Mouse (Mus musculus): ENCODE measurements at regions not wholly inside any gene's neighbourhood (a gene's known extent, or its start where the extent isn't known, plus 50 kb on each side); places are given as distances from the start of the nearest gene placed in this dataset.

DNA sequence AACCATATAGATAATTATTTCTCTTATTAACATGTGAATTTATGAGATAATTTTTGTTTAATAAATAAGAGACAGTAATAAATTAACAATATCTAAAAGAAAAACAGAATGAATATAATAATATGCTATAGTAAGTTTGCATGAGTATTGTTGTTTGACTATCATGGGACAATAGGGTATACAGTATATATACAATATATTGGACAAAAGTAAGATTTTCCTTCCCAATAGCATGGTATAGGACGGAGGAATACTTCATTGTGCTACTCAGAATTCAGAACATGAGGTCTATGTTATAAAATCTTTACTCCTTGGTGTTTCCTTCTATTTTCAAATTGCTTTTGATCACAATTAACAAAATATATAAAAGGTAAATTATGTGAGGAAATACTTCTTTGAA, 771.0 kb upstream of the Pcdh20 start:
- intact Hi-C loops (cut with DNase I), result no loop called here
- no peak for DNase-seq (ENCODE audit: extremely low spot score in 1 of 2, low spot score in 2 of 2)

DNA sequence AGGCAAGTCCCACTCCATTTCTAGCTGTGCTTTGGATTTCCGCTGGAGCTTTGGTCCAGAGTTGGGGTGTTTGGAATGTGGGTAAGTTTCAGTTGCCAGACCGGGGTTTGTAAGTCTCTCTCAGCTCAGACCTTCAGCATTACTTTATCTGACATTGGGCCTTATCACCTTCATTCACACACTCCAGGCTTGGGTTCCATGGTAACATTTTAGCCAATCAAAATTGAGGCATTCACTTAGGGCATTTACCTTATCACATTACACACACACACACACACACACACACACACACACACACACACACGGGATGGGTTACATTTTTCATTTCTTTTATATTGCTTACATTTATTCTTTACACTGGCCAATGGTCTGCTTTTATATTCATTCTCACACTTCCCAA, 765.3 kb upstream of the Pcdh20 start:
- intact Hi-C loops (cut with DNase I), result no loop called here
- no peak for DNase-seq (ENCODE audit: extremely low spot score in 1 of 2, low spot score in 2 of 2)

DNA sequence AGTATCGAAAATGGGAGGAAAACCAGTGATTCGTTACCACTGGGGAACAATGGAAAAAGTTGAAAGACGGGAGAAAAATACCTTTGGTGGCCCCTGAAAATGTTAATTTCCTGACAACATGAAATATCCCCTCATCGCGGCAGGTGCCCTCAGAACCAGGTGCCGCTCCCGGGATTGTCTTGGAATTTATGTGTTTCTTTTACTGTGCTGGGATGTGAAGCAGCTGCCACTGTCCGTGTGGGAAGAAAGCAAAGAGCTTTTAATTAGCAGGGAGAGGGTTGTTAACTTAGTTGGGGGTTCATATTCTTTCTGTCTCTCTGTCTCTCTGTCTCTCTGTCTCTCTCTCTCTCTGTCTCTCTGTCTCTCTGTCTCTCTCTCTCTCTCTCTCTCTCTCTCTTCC, 759.3 kb upstream of the Pcdh20 start:
- intact Hi-C loops (cut with DNase I), result no loop called here
- DNase-seq (ENCODE audit: extremely low spot score in 1 of 2, low spot score in 2 of 2), result no peak

DNA sequence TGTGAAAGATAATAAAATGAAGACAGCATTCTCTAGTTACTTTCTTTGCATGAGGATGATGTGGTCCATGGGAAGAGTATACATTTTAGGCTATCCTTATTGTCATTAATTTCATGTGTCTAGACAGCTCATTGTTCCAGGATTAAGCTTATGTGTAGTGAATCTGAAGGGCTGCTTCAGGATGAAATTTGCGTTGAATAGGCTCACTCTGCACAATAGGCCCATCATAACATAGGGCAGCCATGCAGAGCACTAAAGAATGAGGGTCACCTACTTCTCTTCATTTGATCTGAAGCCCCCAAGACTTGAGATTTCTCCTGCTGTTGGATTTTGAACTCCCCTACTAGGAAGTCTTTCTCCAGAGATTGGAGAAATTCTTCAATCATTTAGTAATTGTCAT, 746.2 kb upstream of the Pcdh20 start:
- DNase-seq (ENCODE audit: extremely low spot score in 1 of 2, low spot score in 2 of 2), result no peak
- intact Hi-C loops (cut with DNase I), result no loop called here

DNA sequence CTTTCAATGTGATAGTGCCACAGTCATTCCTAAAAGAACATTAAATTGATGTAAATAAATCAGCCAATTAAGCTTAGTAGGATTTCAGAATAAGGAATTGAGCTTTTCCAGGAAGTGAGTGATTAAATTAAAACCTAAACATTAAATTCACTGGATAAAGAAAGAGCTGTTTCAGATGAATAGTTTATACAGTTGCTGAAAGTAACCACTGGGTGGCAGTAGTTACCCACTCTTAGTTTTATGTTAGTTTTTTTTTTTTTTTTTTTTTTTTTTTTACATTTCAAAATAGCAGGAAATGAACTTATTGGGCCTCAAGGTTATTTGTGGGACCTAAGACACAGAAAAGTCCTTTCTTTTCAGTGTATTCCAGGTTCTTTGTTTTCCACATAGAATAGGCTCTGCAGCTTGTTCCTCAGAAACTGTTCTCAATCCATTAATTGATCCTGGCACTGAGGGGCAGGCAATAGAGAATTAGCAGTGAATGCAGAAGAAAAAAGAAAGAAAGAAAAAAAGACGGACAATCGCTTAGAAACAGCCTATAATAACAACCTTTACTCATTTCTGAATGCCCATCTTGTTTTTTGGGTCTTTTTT, 710.3 kb upstream of the Pcdh20 start:
- peak in 1 of 2 experiments; percentile 15 for DNase-seq (ENCODE audit: extremely low spot score in 1 of 2, low spot score in 2 of 2)

DNA sequence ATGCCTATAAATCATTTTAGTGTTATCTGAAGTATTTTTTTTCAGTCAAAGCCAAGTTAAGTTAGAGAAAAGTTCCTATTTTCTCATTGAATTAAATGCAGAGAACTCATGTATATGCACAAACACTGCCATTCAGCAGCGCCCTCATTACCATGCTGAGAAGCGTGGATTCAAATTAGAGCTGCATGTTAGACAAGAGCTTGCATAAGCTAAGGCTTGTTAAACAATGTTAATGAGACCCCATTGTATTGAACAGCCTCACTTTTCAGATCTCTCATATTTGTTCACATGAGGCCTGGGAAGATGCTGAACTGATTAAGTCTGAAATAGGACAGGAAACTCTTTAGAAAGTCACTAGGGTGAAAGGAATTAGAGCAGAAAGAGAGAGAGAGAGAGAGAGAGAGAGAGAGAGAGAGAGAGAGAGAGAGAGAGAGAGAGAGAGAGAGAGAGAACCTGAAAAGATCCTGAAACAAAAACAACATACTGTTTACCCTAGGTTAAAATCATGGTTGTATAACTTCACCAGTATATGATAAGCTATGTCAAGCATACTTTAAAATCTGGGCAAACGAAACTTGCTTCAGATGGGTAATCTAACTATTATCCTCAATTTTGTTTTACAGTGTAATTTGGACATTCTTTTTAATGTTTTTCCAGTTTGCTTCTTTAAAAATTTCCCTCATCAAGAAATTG, 671.9 kb upstream of the Pcdh20 start:
- intact Hi-C loops (cut with DNase I), result no loop called here
- no peak for DNase-seq (ENCODE audit: extremely low spot score in 1 of 2, low spot score in 2 of 2)

More for the DNA sequence above, 710.3 kb upstream of the Pcdh20 start:
- intact Hi-C loops (cut with DNase I), result no loop called here

DNA sequence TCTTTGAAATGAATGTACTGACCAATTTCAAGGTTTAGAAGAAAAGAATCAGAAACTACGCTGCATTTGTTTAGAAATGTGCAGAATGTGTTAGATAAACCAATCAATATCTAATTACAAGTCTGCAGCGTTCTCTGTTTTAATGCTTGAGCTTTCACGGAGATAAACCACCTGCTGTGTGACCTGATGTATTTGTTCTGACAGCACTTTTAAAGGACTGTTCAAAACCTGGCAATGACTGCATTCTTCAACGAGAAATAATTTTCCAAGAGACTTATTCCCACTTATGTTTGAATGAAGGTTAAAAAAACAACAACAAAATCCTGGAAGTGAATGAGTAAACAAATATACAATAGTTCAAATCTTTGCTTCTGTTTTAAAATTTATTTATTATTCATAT, 628.1 kb upstream of the Pcdh20 start:
- intact Hi-C loops (cut with DNase I), result no loop called here
- no peak for DNase-seq (ENCODE audit: extremely low spot score in 1 of 2, low spot score in 2 of 2)

DNA sequence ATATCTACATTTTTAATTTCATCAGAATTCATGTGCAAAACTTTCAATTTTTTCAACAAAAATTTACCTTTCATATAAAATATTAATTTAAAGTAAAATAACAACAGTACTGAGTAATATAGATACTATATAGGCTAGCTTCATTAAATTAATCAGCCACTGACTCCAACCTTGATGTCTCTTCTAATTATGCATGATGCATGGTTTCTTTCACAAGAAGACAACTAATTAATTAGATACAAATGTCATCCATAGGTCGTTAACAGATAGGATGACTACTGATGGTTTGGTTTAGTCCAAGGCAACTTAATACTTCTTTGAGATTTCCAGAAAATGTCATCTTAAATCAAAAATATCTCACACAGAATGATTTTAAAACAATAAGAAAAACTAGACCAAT, 618.5 kb upstream of the Pcdh20 start:
- intact Hi-C loops (cut with DNase I), result no loop called here
- no peak for DNase-seq (ENCODE audit: extremely low spot score in 1 of 2, low spot score in 2 of 2)

DNA sequence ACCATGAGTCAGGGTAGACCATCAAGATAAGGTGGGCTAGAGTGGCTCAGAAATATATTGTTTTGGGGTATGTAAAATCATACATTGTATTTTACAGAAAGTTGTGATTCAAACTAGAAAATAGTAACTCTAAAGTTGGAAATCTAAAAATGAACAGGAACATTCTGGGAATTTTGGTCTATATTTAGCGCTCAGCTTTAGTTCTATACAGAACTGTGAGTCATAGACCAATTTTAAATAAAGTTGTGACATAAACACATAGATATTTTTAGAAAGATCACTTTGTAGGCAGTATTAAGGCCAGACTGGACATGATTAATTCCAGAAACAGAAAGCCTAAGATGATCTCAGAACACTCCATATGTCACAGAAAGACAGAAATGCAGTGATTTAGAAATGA, 604.8 kb upstream of the Pcdh20 start:
- intact Hi-C loops (cut with DNase I), result no loop called here
- no peak for DNase-seq (ENCODE audit: extremely low spot score in 1 of 2, low spot score in 2 of 2)

DNA sequence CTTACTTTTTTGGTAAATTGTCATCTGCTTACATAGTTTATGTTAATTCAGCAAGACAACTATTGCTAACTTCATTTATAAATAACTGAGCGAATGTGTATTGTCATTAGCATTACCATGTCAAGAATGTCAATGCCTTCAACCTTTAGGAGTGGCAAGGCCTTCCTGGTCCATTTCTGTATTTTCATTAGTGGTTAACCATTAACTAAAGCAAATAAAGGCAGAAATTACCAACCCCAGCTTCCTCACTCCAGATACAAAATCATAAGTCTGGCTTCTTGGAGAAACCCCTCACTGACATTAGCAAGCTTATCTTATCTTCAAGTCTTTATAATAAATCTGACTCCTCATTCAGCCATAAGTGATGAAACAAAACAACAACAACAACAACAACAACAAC, 592.8 kb upstream of the Pcdh20 start:
- DNase-seq (ENCODE audit: extremely low spot score in 1 of 2, low spot score in 2 of 2), result no peak
- intact Hi-C loops (cut with DNase I), result no loop called here

DNA sequence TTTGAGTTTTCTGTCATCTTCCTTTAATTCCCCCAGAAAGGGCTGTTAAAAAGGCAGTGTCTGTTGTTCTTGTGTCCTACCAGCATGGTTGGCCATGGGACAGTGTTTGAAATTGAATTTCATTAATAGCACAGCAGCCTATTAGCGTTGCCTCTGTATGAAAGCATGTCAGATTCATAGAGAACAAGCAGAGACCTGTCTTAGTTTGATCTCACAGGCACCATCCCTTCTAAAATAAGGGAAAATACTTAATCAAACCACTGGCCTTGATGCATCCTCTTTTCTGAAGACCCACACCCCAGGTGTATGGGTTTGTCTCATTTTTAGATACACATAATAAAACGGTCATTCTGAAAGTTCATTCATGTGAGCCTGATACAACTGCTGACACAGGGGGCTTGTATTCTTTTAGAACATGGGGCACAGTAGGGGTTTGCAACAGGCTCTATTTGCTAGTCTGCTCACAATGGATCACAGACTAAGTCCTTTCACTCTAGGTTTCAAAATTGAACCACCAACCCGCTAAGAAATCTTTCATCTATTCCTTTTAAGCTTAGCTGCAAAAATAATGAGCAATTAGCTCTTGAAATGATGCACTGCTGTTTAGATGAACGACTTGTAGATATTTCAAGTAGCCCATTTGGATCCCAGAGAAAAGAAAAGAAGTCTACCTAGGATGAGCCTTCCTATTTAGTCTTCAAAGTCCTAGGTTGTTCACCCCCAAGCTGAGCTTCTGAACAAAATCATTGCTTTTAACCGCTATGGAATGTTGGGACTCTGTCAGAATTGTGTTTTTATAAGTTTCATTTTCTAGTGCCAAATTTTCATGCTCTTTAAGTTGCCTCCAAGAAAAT, 591.6 kb upstream of the Pcdh20 start:
- intact Hi-C loops (cut with DNase I), result no loop called here
- no peak for DNase-seq (ENCODE audit: extremely low spot score in 1 of 2, low spot score in 2 of 2)

DNA sequence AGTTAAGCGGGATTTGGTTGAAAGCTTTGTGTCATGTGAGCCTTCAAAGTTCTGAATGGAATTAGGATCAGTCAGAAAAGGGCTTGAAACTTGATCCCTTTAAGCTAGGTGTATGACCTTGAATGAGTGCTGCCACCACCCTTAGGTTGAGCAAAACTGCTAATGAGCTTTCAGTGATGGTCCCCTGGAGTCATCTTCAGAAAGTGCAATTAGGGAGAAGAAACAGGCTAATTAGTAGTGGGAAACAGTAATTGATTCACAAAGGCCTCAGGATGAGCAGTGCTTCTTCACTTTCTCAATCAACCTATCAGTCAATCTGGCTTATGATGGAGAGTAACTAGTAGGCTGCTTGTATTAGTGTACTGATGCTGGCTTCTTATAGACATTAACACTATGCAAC, 590.1 kb upstream of the Pcdh20 start:
- intact Hi-C loops (cut with DNase I), result no loop called here

DNA sequence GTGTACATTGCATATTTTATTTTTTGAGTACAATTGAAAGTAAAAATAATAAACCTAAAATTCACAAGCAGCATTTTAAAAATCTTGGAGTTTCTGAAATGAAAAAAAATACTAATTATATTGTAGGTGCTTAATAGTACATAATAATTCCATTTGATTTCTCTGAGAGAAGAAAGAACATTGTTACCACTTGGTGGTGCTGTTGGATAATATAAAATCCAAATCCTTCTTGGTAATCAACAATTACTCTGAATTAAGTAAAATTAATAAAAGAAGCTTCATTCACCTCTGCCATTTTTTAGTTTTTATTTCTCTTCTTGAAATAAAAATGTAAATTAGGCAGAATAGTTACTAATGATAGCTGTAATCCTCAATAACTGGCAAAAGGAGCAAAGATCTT, 563.2 kb upstream of the Pcdh20 start:
- peak in 1 of 2 experiments; percentile 6 for DNase-seq (ENCODE audit: extremely low spot score in 1 of 2, low spot score in 2 of 2)
- intact Hi-C loops (cut with DNase I), result no loop called here

More for the DNA sequence above, 590.1 kb upstream of the Pcdh20 start:
- no peak for DNase-seq (ENCODE audit: extremely low spot score in 1 of 2, low spot score in 2 of 2)

DNA sequence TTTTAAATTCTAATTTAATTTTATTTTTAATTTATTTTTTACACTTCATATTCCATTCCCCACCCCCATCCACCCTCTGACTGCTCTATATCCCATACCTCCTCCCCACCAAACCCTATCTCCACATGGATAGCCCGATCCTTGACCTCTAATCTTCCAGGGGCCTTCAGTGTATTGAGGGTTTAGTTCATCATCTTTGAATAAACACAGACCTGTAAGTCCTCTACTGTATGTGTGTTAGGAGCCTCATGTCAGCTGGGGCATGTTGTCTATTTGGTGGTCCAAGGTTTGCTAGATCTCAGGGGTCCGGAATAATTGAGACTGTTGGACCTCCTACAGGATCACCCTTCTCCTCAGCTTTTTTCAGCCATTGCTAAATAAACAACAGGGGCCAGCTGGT, 540.2 kb upstream of the Pcdh20 start:
- no peak for DNase-seq (ENCODE audit: extremely low spot score in 1 of 2, low spot score in 2 of 2)
- intact Hi-C loops (cut with DNase I), result no loop called here

DNA sequence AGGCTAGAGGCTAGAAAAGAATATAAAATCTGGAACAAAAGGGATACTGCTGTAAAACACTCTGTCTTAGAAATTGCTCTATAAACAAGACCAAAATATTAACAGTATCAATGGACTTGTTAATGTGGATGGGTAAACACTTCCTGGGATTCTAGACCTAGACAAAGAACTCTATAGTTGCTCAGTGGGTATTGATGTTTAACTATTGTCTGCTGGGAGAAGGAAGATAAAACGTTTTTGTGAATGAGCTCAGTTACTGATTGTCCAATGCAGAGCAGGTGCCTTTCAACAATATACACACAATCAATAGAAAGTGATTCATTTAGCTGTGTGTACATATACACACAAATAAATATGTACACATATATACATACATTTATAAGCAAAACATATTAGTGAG, 538.5 kb upstream of the Pcdh20 start:
- intact Hi-C loops (cut with DNase I), result no loop called here
- no peak for DNase-seq (ENCODE audit: extremely low spot score in 1 of 2, low spot score in 2 of 2)

DNA sequence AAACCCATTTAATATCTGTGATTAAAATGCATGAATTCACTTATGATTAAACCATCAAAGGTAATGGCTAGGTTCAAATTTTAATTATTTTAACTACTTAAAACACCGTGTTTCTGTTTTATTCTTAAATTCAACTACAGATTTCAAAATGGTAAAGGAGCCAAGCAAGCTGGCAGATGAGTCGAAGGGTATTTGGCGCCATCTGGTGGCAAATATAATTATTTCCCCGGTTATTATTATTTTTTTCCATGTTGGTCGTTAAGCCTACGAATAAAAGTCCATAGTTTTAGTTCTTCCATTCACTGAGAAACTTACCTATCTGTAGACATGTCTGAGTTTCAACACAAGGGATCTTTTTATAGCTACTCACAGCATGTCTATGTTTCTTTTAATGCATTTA, 510.7 kb upstream of the Pcdh20 start:
- peak in 1 of 2 experiments; percentile 4 for DNase-seq (ENCODE audit: extremely low spot score in 1 of 2, low spot score in 2 of 2)
- intact Hi-C loops (cut with DNase I), result loop anchor here (5.0 kb wide), 2 partner anchors 515 to 1520 kb away; no protein-coding TSS in a partner anchor

DNA sequence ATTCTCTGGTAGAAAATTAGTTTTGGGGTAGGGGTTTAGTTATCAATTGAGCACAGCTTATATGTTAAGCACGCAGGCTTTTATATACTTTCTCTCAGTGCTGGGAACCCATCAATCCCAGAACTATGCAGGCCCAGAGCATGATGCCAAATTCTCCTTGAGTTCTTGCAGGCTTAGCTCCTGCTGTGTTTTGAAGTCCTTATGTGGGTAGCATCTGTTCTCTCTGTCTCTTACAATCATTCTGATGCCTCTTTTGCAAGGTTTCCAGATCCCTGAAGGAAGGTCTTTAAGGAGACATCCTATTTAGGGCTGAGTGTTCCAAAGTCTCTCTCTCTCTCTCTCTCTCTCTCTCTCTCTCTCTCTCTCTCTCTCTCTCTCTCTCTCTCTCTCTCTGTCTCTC, 504.8 kb upstream of the Pcdh20 start:
- peak in 1 of 2 experiments; percentile 9 for DNase-seq (ENCODE audit: extremely low spot score in 1 of 2, low spot score in 2 of 2)
- intact Hi-C loops (cut with DNase I), result no loop called here

DNA sequence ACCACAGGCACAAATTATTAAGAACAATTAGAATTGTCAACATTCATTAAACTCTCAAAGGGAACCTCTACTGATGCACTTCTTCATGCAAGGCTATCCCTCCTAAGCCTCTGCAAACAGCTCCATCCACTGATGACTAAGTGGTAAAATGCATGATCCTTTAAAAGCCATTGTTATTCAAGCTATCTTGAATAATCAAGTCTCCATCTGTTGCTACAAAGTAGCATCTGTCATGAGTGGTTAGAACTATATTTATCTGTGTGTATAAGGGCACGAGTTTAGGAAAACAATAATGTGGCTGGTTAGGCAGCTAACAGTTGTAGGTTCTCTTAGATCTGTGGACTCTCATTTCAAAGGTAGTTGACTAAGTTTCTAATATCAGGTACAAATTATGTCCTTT, 463.4 kb upstream of the Pcdh20 start:
- no peak for DNase-seq (ENCODE audit: extremely low spot score in 1 of 2, low spot score in 2 of 2)

More for the DNA sequence above, 463.4 kb upstream of the Pcdh20 start:
- intact Hi-C loops (cut with DNase I), result no loop called here
